ENCODE assay signal across 22 mouse cellular contexts in the genomic region with DNA sequence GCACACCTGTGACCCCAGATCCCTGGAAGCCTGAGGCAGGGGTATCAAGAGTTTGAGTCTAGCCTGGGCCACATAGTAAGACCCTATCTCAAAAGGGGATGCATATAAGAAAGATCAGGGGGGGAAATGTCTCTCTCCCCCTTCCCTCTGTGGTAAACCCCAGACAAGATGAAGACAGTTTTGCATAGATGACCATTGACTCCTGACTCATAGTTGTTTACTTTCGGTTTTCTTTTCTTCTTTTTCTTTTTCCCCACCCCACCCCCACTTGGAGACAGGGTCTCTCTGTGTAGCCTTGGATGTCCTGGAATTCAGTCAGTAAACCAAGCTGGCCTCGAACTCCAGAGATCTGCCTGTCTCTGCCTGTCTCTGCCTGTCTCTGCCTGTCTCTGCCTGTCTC. TPM values are rescaled to one million over a fixed set of nuclear protein-coding genes. Genes with fewer than 3 reads are reported as not detected.
DNase-seq lines count a peak whose midpoint lies in the region; ATAC-seq and TF ChIP-seq lines count a peak whose summit lies in the region.
"Had no signal": no experiment of that assay in that cellular context is flagged by ENCODE, and none has a peak within 500 bp of the region (broad histone marks: within the 10 kb centered on the region; RNA-seq: fewer than 3 reads in every experiment).

No protein-coding gene starts in this region.

- no peak for TF ChIP-seq CTCF in CH12.LX (conservative IDR thresholded peaks at IDR 0.05 in 1 of 2, IDR thresholded peaks at IDR 0.05 in 1 of 2; ENCODE audit: low read depth in 2 of 2, low read length in 2 of 2)

- no peaks in the 10 kb centered on the region for H3K36me3 ChIP-seq in CH12.LX (replicated peaks in 1 of 2; ENCODE audit: control insufficient read depth in 1 of 2, insufficient read depth in 1 of 2, low read length in 1 of 2)
- H3K36me3 ChIP-seq: embryonic facial prominence, embryonic 10.5 days; embryonic facial prominence, embryonic 12.5 days had no signal

- dilution Hi-C loops in CH12.LX (cut with MboI; ENCODE audit: extremely low pct_ligation_motif_present, extremely low pct_unique_long_range_greater_than_20kb, low sequenced_read_pairs), result no loop called here

- H3K9ac ChIP-seq in CH12.LX (ENCODE audit: insufficient read depth, low read depth), result no peak overlapping the region
- H3K9ac ChIP-seq: embryonic facial prominence, embryonic 12.5 days; forebrain, embryonic 13.5 days had no signal

- ATAC-seq in CD4-positive, CD25-positive, alpha-beta regulatory T cell, adult 4 months, result peak; percentile 43
- ATAC-seq in inflammation-experienced regulatory T-cells, adult 6 months, result peak; percentile 32
- ATAC-seq: forebrain, embryonic 13.5 days; forebrain, embryonic 16.5 days; Patski had no signal

- H3K9me3 ChIP-seq in CH12.LX (replicated peaks; ENCODE audit: low read length), result no peaks in the 10 kb centered on the region
- H3K9me3 ChIP-seq: embryonic facial prominence, embryonic 10.5 days; embryonic facial prominence, embryonic 12.5 days; forebrain, embryonic 13.5 days had no signal

- H3K4me2 ChIP-seq in CH12.LX (ENCODE audit: insufficient read depth, low read depth, poor library complexity, severe bottlenecking), result peak overlapping the region; percentile 74
- H3K4me2 ChIP-seq: embryonic facial prominence, embryonic 12.5 days; forebrain, embryonic 13.5 days had no signal

- no peaks in the 10 kb centered on the region for H3K27me3 ChIP-seq in CH12.LX (replicated peaks)
- H3K27me3 ChIP-seq: embryonic facial prominence, embryonic 12.5 days; forebrain, embryonic 13.5 days; Patski had no signal

- no peaks in the 10 kb centered on the region for H3K79me2 ChIP-seq in CH12.LX (replicated peaks; ENCODE audit: control insufficient read depth, extremely low read depth, insufficient read depth, poor library complexity, severe bottlenecking)

- TF ChIP-seq EP300 in CH12.LX (IDR thresholded peaks at IDR 0.05; ENCODE audit: low read length), result peak; percentile 70

- peak; percentile 52 for DNase-seq in CH12.LX (ENCODE audit: extremely low read depth)
- DNase-seq in yolk sac, embryonic 10.5 days (ENCODE audit: low spot score), result no peak
- DNase-seq in Muller cell, postnatal 12 days (ENCODE audit: inconsistent ontology term), result no peak
- no peak for DNase-seq in left cerebral cortex, adult 11 months (ENCODE audit: low spot score)
- DNase-seq: adrenal gland, adult 8-10 months; adrenal gland, postnatal 14 days; adrenal gland, postnatal 36 days; cerebellum, adult 11-12 months; cerebellum, adult 2 months; cerebellum, adult 9-10 months; cerebellum, postnatal 10 days; cerebellum, postnatal 25 days had no signal

- TF ChIP-seq POLR2A in CH12.LX (IDR thresholded peaks at IDR 0.05; ENCODE audit: low read depth, low read length), result no peak

- H3K27ac ChIP-seq in CH12.LX (ENCODE audit: insufficient read depth, low read depth), result no peak overlapping the region
- H3K27ac ChIP-seq: embryonic facial prominence, embryonic 10.5 days; embryonic facial prominence, embryonic 12.5 days; forebrain, embryonic 13.5 days had no signal

- no peak for TF ChIP-seq RAD21 in CH12.LX (IDR thresholded peaks at IDR 0.05; ENCODE audit: low read depth, low read length)

- in situ Hi-C loops in CH12.LX (cut with MboI; ENCODE audit: low pct_ligation_motif_present, low pct_unique_long_range_greater_than_20kb, low sequenced_read_pairs), result no loop called here

- H3K4me1 ChIP-seq in CH12.LX (ENCODE audit: control insufficient read depth in 1 of 2, insufficient read depth in 2 of 2), result peaks cover 17 to 32% of the 10 kb centered on the region in 2 experiments
- H3K4me1 ChIP-seq: embryonic facial prominence, embryonic 10.5 days; embryonic facial prominence, embryonic 12.5 days; forebrain, embryonic 13.5 days had no signal

- no peak overlapping the region for H3K4me3 ChIP-seq in CH12.LX (replicated peaks in 1 of 3; ENCODE audit: low read depth in 2 of 3, low read length in 2 of 3, poor library complexity in 1 of 3)
- H3K4me3 ChIP-seq: embryonic facial prominence, embryonic 10.5 days; embryonic facial prominence, embryonic 12.5 days; forebrain, embryonic 13.5 days had no signal

TF ChIP-seq in CH12.LX, 34 proteins besides CTCF, POLR2A, EP300 and RAD21:
- TF ChIP-seq USF1 (IDR thresholded peaks at IDR 0.05; ENCODE audit: low read depth, low read length) (no peak), ZNF384 (IDR thresholded peaks at IDR 0.05; ENCODE audit: low read depth, low read length) (no peak), E2F4 (IDR thresholded peaks at IDR 0.05; ENCODE audit: insufficient replicate concordance, low read depth, low read length) (no peak), ZKSCAN1 (IDR thresholded peaks at IDR 0.05; ENCODE audit: borderline replicate concordance, low read depth, low read length) (no peak), HCFC1 (IDR thresholded peaks at IDR 0.05; ENCODE audit: low read depth, low read length) (no peak), MEF2A (IDR thresholded peaks at IDR 0.05; ENCODE audit: borderline replicate concordance, low read depth, low read length) (peak; percentile 73; the same call in 1 of the 2 replicates), MAFK (IDR thresholded peaks at IDR 0.05; ENCODE audit: insufficient replicate concordance, low read length) (peak; percentile 55; the same call in 1 of the 2 replicates), TCF12 (IDR thresholded peaks at IDR 0.05; ENCODE audit: low read depth, low read length) (no peak), ZMIZ1 (IDR thresholded peaks at IDR 0.05; ENCODE audit: low read depth, low read length) (no peak), SIN3A (IDR thresholded peaks at IDR 0.05; ENCODE audit: low read length) (no peak), JUN (IDR thresholded peaks at IDR 0.05; ENCODE audit: insufficient read depth, low read depth, low read length) (peak; percentile 35; the same call in 1 of the 2 replicates), BHLHE40 (IDR thresholded peaks at IDR 0.05; ENCODE audit: low read depth, low read length) (peak; percentile 53; the same call in 1 of the 2 replicates), IRF4 (IDR thresholded peaks at IDR 0.05; ENCODE audit: low read depth, low read length) (peak; percentile 87), ETS1 (conservative IDR thresholded peaks at IDR 0.05; ENCODE audit: low read depth, low read length) (peak; percentile 87), MXI1 (IDR thresholded peaks at IDR 0.05; ENCODE audit: low read depth, low read length) (no peak)

RNA-seq across cellular contexts. Expression of a gene that starts 9.8 kb away (rescaled TPM):
- 10 to 100 TPM; 24.1 to 33.8 TPM for polyA plus RNA-seq in CD4-positive, CD25-positive, alpha-beta regulatory T cell, adult 4 months (2017; shearing (Covaris generic))
- total RNA-seq in CH12.LX (2012; rRNA removed) (1.4 and 2.0 TPM in 2 replicates), CH12.LX (2014; rRNA removed) (0.47 TPM in 1 of 2 replicates, not detected in the other)
- 0.61 and 0.89 TPM in 2 replicates for polyA plus RNA-seq in CH12.LX (2012; ENCODE audit: insufficient read length, low read depth)
- polyA plus RNA-seq in inflammation-experienced regulatory T-cells, adult 6 months (2017; shearing (Covaris generic)), result 10 to 100 TPM; 30.0 to 62.6 (median 42.9) TPM
- total RNA-seq: MEL had no signal
- polyA plus RNA-seq: C2C12; embryonic facial prominence, embryonic 10.5 days; embryonic facial prominence, embryonic 12.5 days; forebrain, embryonic 11.5 days; forebrain, embryonic 13.5 days; Patski had no signal

Comparison
In these comparisons a context has a peak if more than half of its experiments do, and no peak if none do; other contexts are left out.
1. RNA of a gene that starts 9.8 kb away (polyA plus RNA-seq): 30.0 to 62.6 TPM in inflammation-experienced regulatory T-cells, adult 6 months and 24.1 to 33.8 TPM in CD4-positive, CD25-positive, alpha-beta regulatory T cell, adult 4 months; 0.61 to 0.89 TPM in CH12.LX; every median in the first group is over 10 times any median in the second.